Comparison of ENCODE assay signal across 17 mouse cellular contexts in genomic region chr9:45399434-45399833, GRCm38 (mm10). TPM values are rescaled to one million over a fixed set of nuclear protein-coding genes. Genes with fewer than 3 reads are reported as not detected.
DNase-seq lines count a peak whose midpoint lies in the region; ATAC-seq and TF ChIP-seq lines count a peak whose summit lies in the region.
"Had no signal": no experiment of that assay in that cellular context is flagged by ENCODE, and none has a peak within 500 bp of the region (broad histone marks: within the 10 kb centered on the region; RNA-seq: fewer than 3 reads in every experiment).

Gene Fxyd2 (plus strand): TSS chr9:45399669.

- H3K27ac ChIP-seq in hindbrain, embryonic 15.5 days (replicated peaks): no peak within 1 kb of the TSS
- H3K27ac ChIP-seq in hindbrain, embryonic 12.5 days: no peak within 1 kb of the TSS
- no peak within 1 kb of the TSS for H3K27ac ChIP-seq in neural tube, embryonic 15.5 days (replicated peaks)
- no peak within 1 kb of the TSS for H3K27ac ChIP-seq in bone marrow macrophage, adult 2 months (ENCODE audit: insufficient read depth, low read depth, low read length)
- no peak within 1 kb of the TSS for H3K27ac ChIP-seq in kidney, embryonic 16.5 days (ENCODE audit: low read length)
- H3K27ac ChIP-seq: forebrain, embryonic 13.5 days; heart, adult 2 months had no signal

- 86% methylated on average over 4 of the region's 4 CpGs for WGBS in hindbrain, embryonic 15.5 days
- WGBS in hindbrain, embryonic 12.5 days: 71% methylated on average over 4 of the region's 4 CpGs
- WGBS in neural tube, embryonic 15.5 days: 86% methylated on average over 4 of the region's 4 CpGs
- WGBS in kidney, embryonic 16.5 days: 79% methylated on average over 4 of the region's 4 CpGs

- no peaks in the 10 kb centered on the region for H3K27me3 ChIP-seq in hindbrain, embryonic 15.5 days
- peaks cover 9% of the 10 kb centered on the region for H3K27me3 ChIP-seq in hindbrain, embryonic 12.5 days
- no peaks in the 10 kb centered on the region for H3K27me3 ChIP-seq in neural tube, embryonic 15.5 days (replicated peaks)
- no peaks in the 10 kb centered on the region for H3K27me3 ChIP-seq in kidney, embryonic 16.5 days (ENCODE audit: insufficient read depth, low read length)
- H3K27me3 ChIP-seq: forebrain, embryonic 13.5 days had no signal

- H3K9me3 ChIP-seq in hindbrain, embryonic 15.5 days: no peaks in the 10 kb centered on the region
- no peaks in the 10 kb centered on the region for H3K9me3 ChIP-seq in hindbrain, embryonic 12.5 days (replicated peaks)
- H3K9me3 ChIP-seq in neural tube, embryonic 15.5 days (replicated peaks): no peaks in the 10 kb centered on the region
- no peaks in the 10 kb centered on the region for H3K9me3 ChIP-seq in kidney, embryonic 16.5 days (ENCODE audit: low read length)
- H3K9me3 ChIP-seq: forebrain, embryonic 13.5 days had no signal

- no peak within 1 kb of the TSS for H3K9ac ChIP-seq in hindbrain, embryonic 15.5 days
- no peak within 1 kb of the TSS for H3K9ac ChIP-seq in hindbrain, embryonic 12.5 days
- H3K9ac ChIP-seq in neural tube, embryonic 15.5 days (replicated peaks): no peak within 1 kb of the TSS
- H3K9ac ChIP-seq in kidney, embryonic 16.5 days (replicated peaks; ENCODE audit: low read length): no peak within 1 kb of the TSS
- H3K9ac ChIP-seq: forebrain, embryonic 13.5 days had no signal

- no peak for ATAC-seq in hindbrain, embryonic 15.5 days (ENCODE audit: low FRiP score, low read depth)
- ATAC-seq in hindbrain, embryonic 12.5 days (ENCODE audit: low FRiP score): no peak
- ATAC-seq in neural tube, embryonic 15.5 days (ENCODE audit: low FRiP score): no peak
- ATAC-seq in kidney, embryonic 16.5 days (ENCODE audit: low FRiP score, low TSS enrichment): no peak
- no peak for ATAC-seq in activated CD4-positive, CD25-positive, alpha-beta regulatory T cell, adult 4 months
- ATAC-seq: forebrain, embryonic 13.5 days had no signal

- H3K4me2 ChIP-seq in hindbrain, embryonic 15.5 days: no peak within 1 kb of the TSS
- no peak within 1 kb of the TSS for H3K4me2 ChIP-seq in hindbrain, embryonic 12.5 days (replicated peaks)
- no peak within 1 kb of the TSS for H3K4me2 ChIP-seq in neural tube, embryonic 15.5 days
- no peak within 1 kb of the TSS for H3K4me2 ChIP-seq in kidney, embryonic 16.5 days (replicated peaks; ENCODE audit: low read depth, low read length)
- H3K4me2 ChIP-seq: forebrain, embryonic 13.5 days had no signal

- no peak for DNase-seq in neural tube, embryonic 10.5 days (ENCODE audit: extremely low spot score, low spot score)
- no peak for DNase-seq in cerebellum, postnatal 36 days
- DNase-seq: adrenal gland, adult 2 months; cerebellum, adult 2 months; embryo, embryonic 11 days; heart, adult 2 months; layer of hippocampus, adult 9-11 months; lung, adult 18-20 months; lung, postnatal 4 days; thymus, postnatal 36 days had no signal

- no peak within 1 kb of the TSS for H3K4me3 ChIP-seq in hindbrain, embryonic 15.5 days
- no peak within 1 kb of the TSS for H3K4me3 ChIP-seq in hindbrain, embryonic 12.5 days
- H3K4me3 ChIP-seq in neural tube, embryonic 15.5 days (replicated peaks): no peak within 1 kb of the TSS
- no peak within 1 kb of the TSS for H3K4me3 ChIP-seq in bone marrow macrophage, adult 2 months (ENCODE audit: insufficient read depth, low read length)
- H3K4me3 ChIP-seq in kidney, embryonic 16.5 days (ENCODE audit: low read length): no peak within 1 kb of the TSS
- H3K4me3 ChIP-seq: forebrain, embryonic 13.5 days; heart, adult 2 months had no signal

- H3K4me1 ChIP-seq in hindbrain, embryonic 15.5 days (replicated peaks): no peaks in the 10 kb centered on the region
- no peaks in the 10 kb centered on the region for H3K4me1 ChIP-seq in hindbrain, embryonic 12.5 days
- H3K4me1 ChIP-seq in neural tube, embryonic 15.5 days: no peaks in the 10 kb centered on the region
- H3K4me1 ChIP-seq in bone marrow macrophage, adult 2 months (ENCODE audit: control insufficient read depth, insufficient read depth, low read length): 0 out of 2 replicates have a peak, but pooled peaks cover 3% of the 10 kb centered on the region
- no peaks in the 10 kb centered on the region; the same call in 1 of the 2 replicates for H3K4me1 ChIP-seq in kidney, embryonic 16.5 days (ENCODE audit: insufficient read depth, low read length)
- H3K4me1 ChIP-seq: forebrain, embryonic 13.5 days had no signal

- TF ChIP-seq CTCF in bone marrow macrophage, adult 2 months (IDR thresholded peaks at IDR 0.05; ENCODE audit: low read depth, low read length): no peak

- peaks cover 17% of the 10 kb centered on the region; the same call in 1 of the 2 replicates for H3K36me3 ChIP-seq in hindbrain, embryonic 15.5 days
- peaks cover 17% of the 10 kb centered on the region for H3K36me3 ChIP-seq in hindbrain, embryonic 12.5 days
- peaks cover 18% of the 10 kb centered on the region for H3K36me3 ChIP-seq in neural tube, embryonic 15.5 days
- H3K36me3 ChIP-seq in kidney, embryonic 16.5 days (ENCODE audit: insufficient read depth, low read length): 0 out of 2 replicates have a peak, but pooled peaks cover 3% of the 10 kb centered on the region

- TF ChIP-seq POLR2A in bone marrow macrophage, adult 2 months (IDR thresholded peaks at IDR 0.05; ENCODE audit: borderline replicate concordance, low read depth, low read length): no peak

RNA-seq across cellular contexts. Expression of gene Fxyd2, which starts in this region (rescaled TPM):
- 12.5 and 13.1 TPM in 2 replicates for polyA plus RNA-seq in hindbrain, embryonic 15.5 days (2015; fragmentation: Nextera tagmentation; extraction: Ambion mirVana)
- 1.9 and 2.1 TPM in 2 replicates for polyA plus RNA-seq in hindbrain, embryonic 12.5 days (2016; fragmentation: Nextera tagmentation; extraction: Ambion mirVana)
- polyA plus RNA-seq in neural tube, embryonic 15.5 days (2015; fragmentation: Nextera tagmentation; extraction: Ambion mirVana): 9.8 and 13.6 TPM in 2 replicates
- 225 and 245 TPM in 2 replicates for polyA plus RNA-seq in bone marrow macrophage, adult 2 months (2012; ENCODE audit: insufficient read depth, insufficient read length, missing spikeins)
- 746 and 828 TPM in 2 replicates for polyA plus RNA-seq in kidney, embryonic 16.5 days (2015; fragmentation: Nextera tagmentation; extraction: Ambion mirVana)
- 1 to 10 TPM in 1 of 2 experiments, not detected in 1; 4.3 TPM for polyA plus RNA-seq in activated CD4-positive, CD25-positive, alpha-beta regulatory T cell, adult 4 months (2017; shearing (Covaris generic))

Comparison
In these comparisons a context has a peak if more than half of its experiments do, and no peak if none do; other contexts are left out.
1. RNA of gene Fxyd2 (polyA plus RNA-seq): 746 to 828 TPM in kidney, embryonic 16.5 days and 225 to 245 TPM in bone marrow macrophage, adult 2 months; 9.8 to 13.6 TPM in neural tube, embryonic 15.5 days, 12.5 to 13.1 TPM in hindbrain, embryonic 15.5 days, 4.3 TPM in activated CD4-positive, CD25-positive, alpha-beta regulatory T cell, adult 4 months and 1.9 to 2.1 TPM in hindbrain, embryonic 12.5 days; every median in the first group is over 10 times any median in the second.